Mouse (Mus musculus): ENCODE data around the gene Gm6121. TPM values are rescaled to one million over a fixed set of nuclear protein-coding genes. Genes with fewer than 3 reads are reported as not detected.

Gene Gm6121
- polyA plus RNA-seq (2017; shearing (Covaris generic)) = not detected

DNA sequence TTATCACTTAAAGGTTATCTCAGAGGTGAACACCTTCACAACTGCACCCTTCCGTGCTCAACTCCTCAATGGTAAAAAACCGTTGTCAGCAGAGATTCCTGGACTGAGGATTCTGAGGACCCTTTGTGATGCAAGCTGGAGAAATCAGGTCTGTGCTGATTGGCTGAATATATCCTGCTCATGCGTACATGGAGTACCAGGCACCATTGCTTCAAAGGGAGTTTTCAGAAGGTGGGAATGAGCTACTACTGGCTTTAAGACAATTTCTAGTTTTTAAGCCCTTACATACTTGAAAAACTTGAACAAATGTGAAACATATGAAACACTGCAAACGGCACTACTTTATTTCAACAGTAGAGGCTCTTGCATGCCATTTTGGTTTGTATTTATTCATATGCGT lies at the start of gene Gm6121:
Gene Gm6121 (minus strand): TSS at position 101 of the 400 bp plus-strand sequence.

Other genes starting within 250 kb of the Gm6121 start
- not detected for gene Gm14525, start 233.1 kb downstream of the Gm6121 start, polyA plus RNA-seq (2017; shearing (Covaris generic))

All from CD4-positive, CD25-positive, alpha-beta regulatory T cell (primary cell).